Mouse (Mus musculus): ENCODE results near the gene Ldhb. TPM values are rescaled to one million over a fixed set of nuclear protein-coding genes. Genes with fewer than 3 reads are reported as not detected.
"Not testable (repeated sequence)": the region's sequence is repeated elsewhere in the genome, so short reads cannot be mapped to it uniquely, and the experiment has no call there.

Gene Ldhb
- polyA plus RNA-seq, 1 experiment from 2014 or later, result 41.0 TPM

DNA sequence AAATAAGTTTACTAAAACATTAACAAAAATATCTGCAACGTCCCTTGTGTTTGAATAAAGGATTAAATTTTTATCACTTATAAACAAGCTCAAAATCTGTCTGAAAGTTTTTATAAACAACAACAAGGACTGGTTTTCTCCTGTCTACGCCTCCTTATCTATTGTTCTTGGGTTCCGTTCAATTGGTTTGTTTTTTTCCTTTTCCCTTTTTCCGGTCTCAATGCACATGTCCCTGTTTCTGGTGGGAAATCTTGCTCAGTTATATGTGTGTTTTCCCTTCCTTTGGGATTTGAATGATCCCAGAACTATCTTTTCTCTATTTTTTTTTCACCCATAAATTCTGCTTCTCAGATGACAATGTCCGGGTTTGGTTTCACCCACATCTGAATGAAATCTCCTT, 25.7 kb upstream of the Ldhb start:
- no peak for DNase-seq
- no peaks in the 10 kb centered on the region for H3K36me3 ChIP-seq
- H3K4me1 ChIP-seq (replicated peaks), result peaks cover 17% of the 10 kb centered on the region
- whole genome bisulfite sequencing (ENCODE audit: insufficient replicate concordance), result 62% methylated on average over 5 of the region's 5 CpGs
- no peaks in the 10 kb centered on the region for H3K27me3 ChIP-seq
- H3K9me3 ChIP-seq (replicated peaks), result no peaks in the 10 kb centered on the region
- no peak overlapping the region for H3K4me2 ChIP-seq
- ATAC-seq (ENCODE audit: low read depth), result no peak
- H3K4me3 ChIP-seq (replicated peaks), result no peak overlapping the region
- no peak overlapping the region for H3K27ac ChIP-seq
- H3K9ac ChIP-seq, result no peak overlapping the region

DNA sequence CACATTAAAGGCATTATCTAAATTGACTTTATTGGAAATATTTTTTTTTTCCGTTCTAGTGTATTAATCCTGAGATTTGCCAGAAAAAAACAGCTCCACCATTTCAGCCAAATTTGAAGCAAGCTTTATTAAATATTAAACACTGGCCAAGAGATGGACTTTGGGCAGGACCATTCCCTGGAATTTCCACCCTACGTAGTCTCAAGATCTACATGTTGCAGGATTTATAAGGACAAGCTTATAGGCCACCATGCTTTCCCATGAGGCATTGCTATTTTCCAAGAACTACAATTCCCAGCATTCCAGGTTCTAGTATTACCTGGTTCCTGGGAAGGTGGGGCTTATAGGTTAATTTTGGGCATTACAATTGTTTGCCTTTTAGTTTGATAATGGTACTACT, 24.9 kb upstream of the Ldhb start:
- WGBS (ENCODE audit: insufficient replicate concordance), result 86% methylated on average over 2 of the region's 2 CpGs
- Histone ChIP-seq H3K4me2 (no peak overlapping the region), H3K4me1 (replicated peaks) (peaks cover 24% of the 10 kb centered on the region), H3K27me3 (no peaks in the 10 kb centered on the region), H3K9ac (no peak overlapping the region), H3K9me3 (replicated peaks) (no peaks in the 10 kb centered on the region), H3K4me3 (replicated peaks) (no peak overlapping the region), H3K36me3 (no peaks in the 10 kb centered on the region), H3K27ac (no peak overlapping the region)
- DNase-seq (no peak), ATAC-seq (ENCODE audit: low read depth) (no peak)

DNA sequence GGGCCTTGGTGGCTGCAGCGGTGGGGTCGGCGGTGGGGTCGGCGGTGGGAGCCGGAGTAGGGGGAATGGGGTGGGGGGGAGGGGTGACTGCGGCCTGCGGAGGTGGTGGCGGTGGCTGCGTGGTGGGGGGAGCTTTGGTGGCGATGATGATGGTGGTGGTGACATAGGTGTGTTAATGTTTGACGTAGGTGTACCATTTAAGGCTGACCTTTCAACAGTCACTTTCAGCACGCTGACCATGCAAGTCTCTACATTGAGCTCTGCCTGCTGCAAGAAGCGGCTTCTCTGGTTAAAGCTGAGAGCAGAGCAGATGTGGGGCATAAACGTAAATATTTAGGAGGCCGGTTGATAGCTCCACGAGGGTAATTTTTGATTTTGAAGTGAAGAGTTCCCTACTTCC, 24.4 kb upstream of the Ldhb start:
- ATAC-seq (ENCODE audit: low read depth), result no peak
- Histone ChIP-seq H3K9ac (no peak overlapping the region), H3K4me3 (replicated peaks) (no peak overlapping the region)

DNA sequence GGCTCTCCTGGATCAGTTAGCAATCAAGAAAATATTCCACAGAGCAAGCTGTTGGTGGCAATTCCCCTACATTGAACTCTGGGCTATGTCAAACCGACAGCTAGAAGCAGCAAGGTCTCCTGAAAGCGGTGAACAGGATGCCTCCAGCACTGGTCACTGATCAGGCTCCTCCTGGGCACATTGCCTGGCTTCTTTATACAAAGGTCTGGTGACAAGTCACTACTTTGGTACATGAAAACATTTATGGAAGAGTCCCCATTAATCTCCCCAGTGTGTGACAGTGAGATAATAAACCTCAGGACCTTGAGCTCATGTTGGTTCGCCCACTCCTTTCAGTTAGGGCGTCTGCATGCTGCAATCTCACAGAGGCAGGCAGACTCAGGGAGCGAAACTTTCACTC, 22.6 kb upstream of the Ldhb start:
- peak; percentile 86 for ATAC-seq (ENCODE audit: low read depth)
- WGBS (ENCODE audit: insufficient replicate concordance), result 29% methylated on average over 5 of the region's 5 CpGs
- no peaks in the 10 kb centered on the region for H3K27me3 ChIP-seq

More for the DNA sequence above, 24.4 kb upstream of the Ldhb start:
- Histone ChIP-seq H3K27ac (no peak overlapping the region), H3K4me2 (no peak overlapping the region), H3K27me3 (no peaks in the 10 kb centered on the region), H3K9me3 (replicated peaks) (no peaks in the 10 kb centered on the region), H3K4me1 (replicated peaks) (peaks cover 24% of the 10 kb centered on the region), H3K36me3 (no peaks in the 10 kb centered on the region)
- no peak for DNase-seq
- WGBS (ENCODE audit: insufficient replicate concordance), result 84% methylated on average over 17 of the region's 17 CpGs

DNA sequence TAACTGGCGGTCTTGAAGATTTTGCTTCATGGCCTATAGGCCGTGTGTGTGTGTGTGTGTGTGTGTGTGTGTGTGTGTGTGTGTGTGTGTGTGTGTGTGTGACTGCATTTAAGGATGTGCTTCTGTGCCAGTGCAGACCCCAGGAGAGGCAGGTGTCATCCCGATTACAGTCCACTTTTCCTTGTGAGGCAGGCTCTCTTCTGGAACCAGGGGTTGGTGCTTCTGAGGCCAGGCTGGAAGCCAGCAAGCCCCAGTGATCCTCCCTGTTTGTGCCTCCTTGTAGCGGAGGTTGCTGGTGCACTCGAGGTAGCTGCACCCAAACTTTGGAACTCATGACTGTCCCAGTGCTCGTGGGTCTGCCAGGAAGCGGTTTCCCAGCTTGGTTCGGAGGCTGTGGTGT, 21.9 kb upstream of the Ldhb start:
- Histone ChIP-seq H3K27me3 (no peaks in the 10 kb centered on the region), H3K9ac (no peak overlapping the region), H3K27ac (no peak overlapping the region; the same call in 1 of the 2 replicates), H3K4me2 (no peak overlapping the region), H3K4me1 (replicated peaks) (peaks cover 24% of the 10 kb centered on the region), H3K36me3 (no peaks in the 10 kb centered on the region), H3K4me3 (replicated peaks) (no peak overlapping the region), H3K9me3 (replicated peaks) (no peaks in the 10 kb centered on the region)
- WGBS (ENCODE audit: insufficient replicate concordance), result 73% methylated on average over 8 of the region's 8 CpGs
- DNase-seq (no peak), ATAC-seq (ENCODE audit: low read depth) (no peak)

More for the DNA sequence above, 22.6 kb upstream of the Ldhb start:
- Histone ChIP-seq H3K4me1 (replicated peaks) (peaks cover 24% of the 10 kb centered on the region), H3K4me2 (no peak overlapping the region), H3K9me3 (replicated peaks) (no peaks in the 10 kb centered on the region), H3K4me3 (replicated peaks) (no peak overlapping the region), H3K36me3 (no peaks in the 10 kb centered on the region), H3K9ac (no peak overlapping the region), H3K27ac (no peak overlapping the region; the same call in 1 of the 2 replicates)
- DNase-seq, result peak; percentile 19

DNA sequence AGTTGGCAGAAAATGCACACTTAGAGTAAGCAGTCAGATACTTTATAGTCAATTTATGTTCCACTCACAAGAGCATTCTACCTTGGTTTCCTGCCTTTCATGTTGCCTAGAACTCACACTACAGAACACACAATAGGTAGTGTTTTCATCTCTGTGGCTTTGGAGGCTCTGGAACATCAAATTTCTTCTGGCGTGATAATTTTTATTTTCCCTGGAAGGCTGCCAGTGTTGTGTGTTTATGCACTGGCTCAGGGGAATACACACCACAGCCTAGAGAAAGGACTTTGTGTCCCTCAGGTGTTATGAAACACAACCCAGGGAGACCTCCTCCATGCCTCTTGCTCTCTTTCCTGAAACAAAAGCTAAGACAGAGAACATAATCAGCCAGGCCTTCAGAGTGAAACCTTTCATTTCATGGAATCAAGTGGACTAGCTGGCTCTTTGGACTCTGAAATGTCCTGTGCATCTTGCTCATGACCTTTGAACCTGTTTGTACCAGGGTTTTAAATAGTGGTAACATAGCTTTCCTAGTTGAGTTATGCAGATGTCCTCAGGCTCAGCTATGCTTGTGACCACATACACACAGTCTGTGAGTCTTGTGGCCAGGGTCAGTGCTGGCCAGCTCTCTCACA, 20.3 kb upstream of the Ldhb start:
- no peak overlapping the region; the same call in 1 of the 2 replicates for H3K27ac ChIP-seq
- no peak overlapping the region for H3K4me2 ChIP-seq
- H3K4me3 ChIP-seq (replicated peaks), result no peak overlapping the region
- peaks cover 24% of the 10 kb centered on the region for H3K4me1 ChIP-seq (replicated peaks)
- no peak overlapping the region for H3K9ac ChIP-seq
- 49% methylated on average over 1 of the region's 1 CpGs for WGBS (ENCODE audit: insufficient replicate concordance)
- H3K9me3 ChIP-seq (replicated peaks), result no peaks in the 10 kb centered on the region
- DNase-seq, result no peak
- no peak for ATAC-seq (ENCODE audit: low read depth)
- no peaks in the 10 kb centered on the region for H3K27me3 ChIP-seq
- no peaks in the 10 kb centered on the region for H3K36me3 ChIP-seq

DNA sequence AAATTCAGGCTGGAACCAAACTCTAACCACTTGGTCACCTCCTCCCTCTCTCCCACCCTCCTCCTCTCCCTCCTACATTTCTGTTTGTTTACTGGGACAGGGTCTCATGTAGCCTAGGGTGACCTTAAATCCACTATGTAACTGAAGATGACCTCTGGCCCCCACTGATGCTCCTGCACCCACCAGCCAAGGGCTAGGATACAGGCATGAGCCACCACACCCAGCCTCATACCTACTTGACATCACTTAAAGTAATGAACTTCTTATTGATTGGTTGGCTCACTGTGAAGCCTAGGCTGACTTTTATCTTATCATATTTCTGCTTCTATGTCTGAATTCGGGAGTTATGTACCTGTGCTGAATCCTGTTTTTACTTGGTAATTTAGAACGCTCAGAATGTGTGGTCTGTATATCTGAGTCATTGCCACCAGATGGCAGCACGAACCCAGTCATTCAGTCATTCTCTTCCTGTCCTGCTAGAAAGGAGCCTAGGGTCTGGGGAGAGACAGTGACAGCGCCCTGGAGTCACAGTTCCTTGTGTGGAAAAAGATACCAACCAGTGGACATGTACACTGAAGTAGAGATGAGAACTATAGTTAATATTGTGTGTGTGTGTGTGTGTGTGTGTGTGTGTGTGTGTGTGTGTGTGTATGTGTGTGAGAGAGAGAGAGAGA, 17.0 kb upstream of the Ldhb start:
- H3K9me3 ChIP-seq (replicated peaks), result no peaks in the 10 kb centered on the region
- H3K27ac ChIP-seq, result no peak overlapping the region
- H3K9ac ChIP-seq, result no peak overlapping the region
- H3K4me1 ChIP-seq (replicated peaks), result peaks cover 8% of the 10 kb centered on the region
- no peak overlapping the region for H3K4me3 ChIP-seq (replicated peaks)
- peak; percentile 22 for DNase-seq
- WGBS (ENCODE audit: insufficient replicate concordance), result 8% methylated on average over 4 of the region's 4 CpGs
- no peaks in the 10 kb centered on the region for H3K27me3 ChIP-seq
- no peaks in the 10 kb centered on the region for H3K36me3 ChIP-seq
- no peak overlapping the region for H3K4me2 ChIP-seq
- 0 out of 2 replicates have a peak, but pooled peaks have one; percentile 39 for ATAC-seq (ENCODE audit: low read depth)

DNA sequence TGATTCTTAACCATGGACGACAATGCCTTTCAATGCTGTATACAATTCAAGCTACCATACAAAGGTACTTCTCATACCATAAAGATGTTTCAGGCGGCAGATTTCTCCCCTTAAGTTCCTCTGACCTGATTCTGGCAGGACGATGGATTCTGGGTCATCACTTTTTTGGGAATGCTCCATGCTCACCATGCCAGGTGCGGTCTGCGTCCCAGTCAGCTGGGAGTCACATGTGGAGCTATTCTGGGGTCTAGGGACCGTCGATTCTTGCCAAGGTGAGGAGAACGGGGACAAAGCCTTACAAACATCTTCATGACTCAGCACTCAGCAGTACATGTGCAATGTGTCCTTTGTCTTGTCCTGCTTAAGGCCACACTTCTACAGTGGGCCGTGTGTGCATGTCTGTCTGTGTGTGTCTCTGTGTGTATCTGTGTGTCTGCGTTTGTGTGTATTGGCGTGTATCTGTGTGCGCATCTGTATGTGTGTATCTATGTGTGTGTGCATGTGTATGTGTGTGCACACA, 13.9 kb upstream of the Ldhb start:
- H3K4me3 ChIP-seq (replicated peaks), result no peak overlapping the region
- H3K27me3 ChIP-seq, result no peaks in the 10 kb centered on the region
- H3K4me2 ChIP-seq, result no peak overlapping the region
- WGBS (ENCODE audit: insufficient replicate concordance), result 65% methylated on average over 12 of the region's 12 CpGs
- H3K4me1 ChIP-seq (replicated peaks), result no peaks in the 10 kb centered on the region
- no peaks in the 10 kb centered on the region for H3K9me3 ChIP-seq (replicated peaks)
- no peak for ATAC-seq (ENCODE audit: low read depth)
- DNase-seq, result no peak
- no peak overlapping the region for H3K27ac ChIP-seq
- no peaks in the 10 kb centered on the region for H3K36me3 ChIP-seq
- no peak overlapping the region for H3K9ac ChIP-seq

DNA sequence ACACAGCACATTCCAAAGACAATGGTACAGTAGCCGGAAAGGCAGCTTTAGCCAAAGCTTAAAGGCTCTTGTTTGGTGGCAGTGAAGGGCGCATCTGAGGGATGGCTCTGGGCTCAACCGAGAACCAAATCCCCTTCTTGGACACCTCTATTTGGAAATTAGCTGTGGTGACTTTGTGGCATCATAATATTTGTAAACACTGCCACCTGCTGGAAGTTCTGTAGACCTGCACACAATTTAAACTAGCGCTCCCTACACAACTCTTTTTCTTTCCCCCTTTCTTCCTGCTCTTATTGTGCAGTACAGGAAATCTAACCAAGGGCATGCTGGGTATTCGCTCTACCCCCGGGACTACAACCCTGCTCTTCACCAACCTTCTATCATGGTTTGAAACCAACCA, 11.4 kb upstream of the Ldhb start:
- Histone ChIP-seq H3K36me3 (no peaks in the 10 kb centered on the region), H3K4me2 (no peak overlapping the region), H3K9me3 (replicated peaks) (no peaks in the 10 kb centered on the region), H3K27me3 (no peaks in the 10 kb centered on the region), H3K27ac (no peak overlapping the region), H3K4me1 (replicated peaks) (no peaks in the 10 kb centered on the region), H3K9ac (no peak overlapping the region), H3K4me3 (replicated peaks) (no peak overlapping the region)
- no peak for DNase-seq
- ATAC-seq (ENCODE audit: low read depth), result no peak
- 12% methylated on average over 6 of the region's 6 CpGs for WGBS (ENCODE audit: insufficient replicate concordance)

DNA sequence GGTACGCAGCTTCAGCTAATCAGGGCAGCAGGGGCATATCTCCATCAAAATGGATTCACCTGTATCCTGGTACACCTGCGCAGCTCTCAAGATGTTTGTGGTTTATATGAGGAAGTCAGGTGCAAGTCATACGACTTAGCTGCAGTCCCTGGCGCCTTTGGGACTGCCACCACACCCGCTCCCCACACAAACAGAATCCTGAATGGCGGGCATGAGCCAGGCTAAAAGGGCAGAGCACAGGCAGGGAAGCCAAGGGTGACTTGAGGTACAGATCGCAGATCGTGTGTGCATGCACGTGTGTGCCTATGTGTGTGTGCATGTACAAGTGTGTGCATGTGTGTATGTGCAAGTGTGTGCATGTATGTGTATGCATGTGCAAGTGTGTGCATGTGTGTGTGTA, 7.6 kb upstream of the Ldhb start:
- not testable (repeated sequence) for DNase-seq, H3K27ac ChIP-seq
- 56% methylated on average over 9 of the region's 9 CpGs for WGBS (ENCODE audit: insufficient replicate concordance)

DNA sequence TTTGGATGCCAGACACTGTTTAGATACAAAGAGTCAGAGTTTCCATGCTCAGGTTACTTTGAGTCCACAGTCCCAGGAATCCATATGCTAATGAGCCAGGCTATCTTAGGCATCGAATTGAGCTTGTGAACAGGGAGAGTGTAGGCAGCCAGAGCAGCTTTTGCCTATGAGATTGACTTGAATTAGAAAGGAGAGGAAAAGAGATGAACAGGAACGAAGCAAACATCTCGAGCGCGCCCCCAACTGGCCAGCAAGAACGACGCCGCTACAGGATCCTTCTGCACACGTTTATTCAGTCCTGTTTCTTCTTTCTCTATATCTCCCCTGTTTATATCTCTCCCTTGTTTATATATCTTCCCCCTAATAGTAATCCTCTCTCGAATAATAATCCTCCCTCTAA, 7.2 kb upstream of the Ldhb start:
- Histone ChIP-seq H3K9ac (no peak overlapping the region), H3K27ac (no peak overlapping the region), H3K9me3 (replicated peaks) (no peaks in the 10 kb centered on the region), H3K4me2 (no peak overlapping the region), H3K4me3 (replicated peaks) (no peak overlapping the region), H3K36me3 (no peaks in the 10 kb centered on the region), H3K27me3 (peaks cover 13% of the 10 kb centered on the region), H3K4me1 (replicated peaks) (no peaks in the 10 kb centered on the region)
- no peak for DNase-seq
- ATAC-seq (ENCODE audit: low read depth), result no peak
- WGBS (ENCODE audit: insufficient replicate concordance), result 4% methylated on average over 10 of the region's 10 CpGs

More for the DNA sequence above, 7.6 kb upstream of the Ldhb start:
- not testable (repeated sequence) for H3K4me1 ChIP-seq (replicated peaks); ATAC-seq (ENCODE audit: low read depth); H3K4me3 ChIP-seq (replicated peaks); H3K4me2 ChIP-seq; H3K9ac ChIP-seq; H3K36me3 ChIP-seq; H3K9me3 ChIP-seq (replicated peaks)
- peaks cover 13% of the 10 kb centered on the region for H3K27me3 ChIP-seq

DNA sequence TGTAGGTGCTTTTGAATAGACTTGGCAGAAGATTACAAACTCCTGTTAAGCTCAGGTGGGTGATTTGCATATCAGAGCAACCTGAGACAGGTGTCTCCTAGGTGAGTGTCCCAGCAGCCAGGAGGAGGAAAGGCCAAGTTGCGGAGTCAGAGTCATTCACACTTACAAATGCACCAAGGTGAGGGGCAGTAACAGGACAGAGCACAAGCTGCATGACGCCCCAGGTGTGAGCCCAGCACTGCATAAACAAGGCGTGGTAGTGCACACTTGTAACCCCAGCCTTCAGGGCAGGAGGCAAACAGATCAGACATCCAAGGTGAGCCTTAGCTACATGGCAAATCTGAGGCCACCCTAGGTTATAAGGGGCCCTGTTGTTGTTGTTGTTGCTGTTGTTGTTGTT, 5.1 kb upstream of the Ldhb start:
- Histone ChIP-seq H3K4me2 (no peak overlapping the region), H3K27ac (no peak overlapping the region), H3K9ac (no peak overlapping the region), H3K27me3 (peaks cover 25% of the 10 kb centered on the region), H3K4me3 (replicated peaks) (no peak overlapping the region), H3K9me3 (replicated peaks) (no peaks in the 10 kb centered on the region), H3K36me3 (no peaks in the 10 kb centered on the region), H3K4me1 (replicated peaks) (0 out of 2 replicates have a peak, but pooled peaks cover 6% of the 10 kb centered on the region)
- whole genome bisulfite sequencing (ENCODE audit: insufficient replicate concordance), result 27% methylated on average over 3 of the region's 3 CpGs
- no peak for DNase-seq
- ATAC-seq (ENCODE audit: low read depth), result no peak

Measured in liver, embryonic 13.5 days (tissue).